Mouse (Mus musculus): ENCODE measurements around the gene Zfp326. TPM values are rescaled to one million over a fixed set of nuclear protein-coding genes. Genes with fewer than 3 reads are reported as not detected.
A peak's percentile ranks its signal among the peaks of the same experiment; 100 is the strongest.

The Zfp326 gene
- polyA plus RNA-seq (2014; fragmentation: Nextera tagmentation; extraction: Ambion mirVana), result 33.9 and 38.8 TPM in 2 replicates

GRCm38 (mm10) chr5:105876068-105876924, at the start of gene Zfp326:
Gene Zfp326 (plus strand): TSS chr5:105876565.
- under 1% methylated on average over 62 of the region's 83 CpGs for WGBS
- ATAC-seq (replicated peaks; ENCODE audit: low FRiP score, low TSS enrichment, low read depth) (peak; percentile 94), DNase-seq (ENCODE audit: low spot score) (peak; percentile 95)
- Histone ChIP-seq H3K4me2 (ENCODE audit: low read length) (peak within 1 kb of the TSS; percentile 80), H3K9me3 (ENCODE audit: control insufficient read depth, low read length) (no peaks in the 10 kb centered on the region), H3K4me3 (ENCODE audit: low read depth, low read length) (peak within 1 kb of the TSS; percentile 97), H3K9ac (ENCODE audit: low read length) (peak within 1 kb of the TSS; percentile 99), H3K27ac (ENCODE audit: low read depth) (peak within 1 kb of the TSS; percentile 86), H3K36me3 (ENCODE audit: control insufficient read depth, insufficient read depth, low read length) (peaks cover 8% of the 10 kb centered on the region; the same call in 1 of the 2 replicates), H3K27me3 (replicated peaks; ENCODE audit: control insufficient read depth, insufficient read depth, low read length) (no peaks in the 10 kb centered on the region), H3K4me1 (replicated peaks; ENCODE audit: control insufficient read depth, insufficient read depth, low read length) (peaks cover 15% of the 10 kb centered on the region)

GRCm38 (mm10) chr5:105826916-105827510, 49.4 kb upstream of the Zfp326 start:
- 68% methylated on average over 5 of the region's 5 CpGs for WGBS
- Histone ChIP-seq H3K4me3 (ENCODE audit: low read depth, low read length) (no peak overlapping the region), H3K27ac (ENCODE audit: low read depth) (no peak overlapping the region), H3K36me3 (ENCODE audit: control insufficient read depth, insufficient read depth, low read length) (no peaks in the 10 kb centered on the region), H3K9ac (ENCODE audit: low read length) (no peak overlapping the region), H3K4me1 (replicated peaks; ENCODE audit: control insufficient read depth, insufficient read depth, low read length) (peaks cover 3% of the 10 kb centered on the region; the same call in 1 of the 2 replicates), H3K4me2 (ENCODE audit: low read length) (no peak overlapping the region), H3K9me3 (ENCODE audit: control insufficient read depth, low read length) (no peaks in the 10 kb centered on the region), H3K27me3 (replicated peaks; ENCODE audit: control insufficient read depth, insufficient read depth, low read length) (no peaks in the 10 kb centered on the region)
- ATAC-seq (replicated peaks; ENCODE audit: low FRiP score, low TSS enrichment, low read depth) (no peak), DNase-seq (ENCODE audit: low spot score) (no peak)

GRCm38 (mm10) chr5:105828050-105828449, 48.3 kb upstream of the Zfp326 start:
- ATAC-seq (replicated peaks; ENCODE audit: low FRiP score, low TSS enrichment, low read depth) (no peak), DNase-seq (ENCODE audit: low spot score) (no peak)
- Histone ChIP-seq H3K4me2 (ENCODE audit: low read length) (no peak overlapping the region), H3K27me3 (replicated peaks; ENCODE audit: control insufficient read depth, insufficient read depth, low read length) (no peaks in the 10 kb centered on the region), H3K9ac (ENCODE audit: low read length) (no peak overlapping the region), H3K4me3 (ENCODE audit: low read depth, low read length) (no peak overlapping the region), H3K36me3 (ENCODE audit: control insufficient read depth, insufficient read depth, low read length) (no peaks in the 10 kb centered on the region), H3K27ac (ENCODE audit: low read depth) (no peak overlapping the region), H3K4me1 (replicated peaks; ENCODE audit: control insufficient read depth, insufficient read depth, low read length) (peaks cover 3% of the 10 kb centered on the region; the same call in 1 of the 2 replicates), H3K9me3 (ENCODE audit: control insufficient read depth, low read length) (no peaks in the 10 kb centered on the region)
- 92% methylated on average over 3 of the region's 3 CpGs for WGBS

GRCm38 (mm10) chr5:105829008-105829586, 47.3 kb upstream of the Zfp326 start:
- Histone ChIP-seq H3K27me3 (replicated peaks; ENCODE audit: control insufficient read depth, insufficient read depth, low read length) (no peaks in the 10 kb centered on the region), H3K4me2 (ENCODE audit: low read length) (no peak overlapping the region), H3K4me1 (replicated peaks; ENCODE audit: control insufficient read depth, insufficient read depth, low read length) (peaks cover 3% of the 10 kb centered on the region; the same call in 1 of the 2 replicates), H3K9ac (ENCODE audit: low read length) (no peak overlapping the region), H3K36me3 (ENCODE audit: control insufficient read depth, insufficient read depth, low read length) (no peaks in the 10 kb centered on the region), H3K27ac (ENCODE audit: low read depth) (no peak overlapping the region), H3K4me3 (ENCODE audit: low read depth, low read length) (no peak overlapping the region), H3K9me3 (ENCODE audit: control insufficient read depth, low read length) (no peaks in the 10 kb centered on the region)
- no peak for DNase-seq (ENCODE audit: low spot score)
- 21% methylated on average over 7 of the region's 7 CpGs for WGBS
- no peak for ATAC-seq (replicated peaks; ENCODE audit: low FRiP score, low TSS enrichment, low read depth)

GRCm38 (mm10) chr5:105832140-105832539, 44.2 kb upstream of the Zfp326 start:
- no peak overlapping the region for H3K9ac ChIP-seq (ENCODE audit: low read length)
- H3K36me3 ChIP-seq (ENCODE audit: control insufficient read depth, insufficient read depth, low read length), result no peaks in the 10 kb centered on the region
- WGBS, result 66% methylated on average over 7 of the region's 7 CpGs
- H3K4me3 ChIP-seq (ENCODE audit: low read depth, low read length), result no peak overlapping the region
- ATAC-seq (replicated peaks; ENCODE audit: low FRiP score, low TSS enrichment, low read depth) (no peak), DNase-seq (ENCODE audit: low spot score) (no peak)
- no peak overlapping the region for H3K27ac ChIP-seq (ENCODE audit: low read depth)
- H3K9me3 ChIP-seq (ENCODE audit: control insufficient read depth, low read length), result no peaks in the 10 kb centered on the region
- H3K27me3 ChIP-seq (replicated peaks; ENCODE audit: control insufficient read depth, insufficient read depth, low read length), result no peaks in the 10 kb centered on the region
- H3K4me1 ChIP-seq (replicated peaks; ENCODE audit: control insufficient read depth, insufficient read depth, low read length), result peaks cover 3% of the 10 kb centered on the region
- no peak overlapping the region for H3K4me2 ChIP-seq (ENCODE audit: low read length)

GRCm38 (mm10) chr5:105833923-105834322, 42.4 kb upstream of the Zfp326 start:
- H3K27me3 ChIP-seq (replicated peaks; ENCODE audit: control insufficient read depth, insufficient read depth, low read length), result no peaks in the 10 kb centered on the region
- H3K4me1 ChIP-seq (replicated peaks; ENCODE audit: control insufficient read depth, insufficient read depth, low read length), result peaks cover 3% of the 10 kb centered on the region
- ATAC-seq (replicated peaks; ENCODE audit: low FRiP score, low TSS enrichment, low read depth) (no peak), DNase-seq (ENCODE audit: low spot score) (no peak)
- no peak overlapping the region for H3K4me2 ChIP-seq (ENCODE audit: low read length)
- H3K27ac ChIP-seq (ENCODE audit: low read depth), result no peak overlapping the region
- no peaks in the 10 kb centered on the region for H3K36me3 ChIP-seq (ENCODE audit: control insufficient read depth, insufficient read depth, low read length)
- no peaks in the 10 kb centered on the region for H3K9me3 ChIP-seq (ENCODE audit: control insufficient read depth, low read length)
- H3K4me3 ChIP-seq (ENCODE audit: low read depth, low read length), result no peak overlapping the region
- WGBS, result 64% methylated on average over 3 of the region's 3 CpGs
- no peak overlapping the region for H3K9ac ChIP-seq (ENCODE audit: low read length)

GRCm38 (mm10) chr5:105836006-105836405, 40.4 kb upstream of the Zfp326 start:
- Histone ChIP-seq H3K4me1 (replicated peaks; ENCODE audit: control insufficient read depth, insufficient read depth, low read length) (no peaks in the 10 kb centered on the region; the same call in 1 of the 2 replicates), H3K9ac (ENCODE audit: low read length) (no peak overlapping the region), H3K27ac (ENCODE audit: low read depth) (no peak overlapping the region), H3K27me3 (replicated peaks; ENCODE audit: control insufficient read depth, insufficient read depth, low read length) (no peaks in the 10 kb centered on the region), H3K4me2 (ENCODE audit: low read length) (no peak overlapping the region), H3K9me3 (ENCODE audit: control insufficient read depth, low read length) (no peaks in the 10 kb centered on the region), H3K36me3 (ENCODE audit: control insufficient read depth, insufficient read depth, low read length) (no peaks in the 10 kb centered on the region), H3K4me3 (ENCODE audit: low read depth, low read length) (no peak overlapping the region)
- 60% methylated on average over 9 of the region's 9 CpGs for WGBS
- ATAC-seq (replicated peaks; ENCODE audit: low FRiP score, low TSS enrichment, low read depth) (peak; percentile 64), DNase-seq (ENCODE audit: low spot score) (no peak)

- DNase-seq (ENCODE audit: low spot score), result no peak
- no peak for ATAC-seq (replicated peaks; ENCODE audit: low FRiP score, low TSS enrichment, low read depth)
- H3K9ac ChIP-seq (ENCODE audit: low read length), result no peak overlapping the region
- no peaks in the 10 kb centered on the region for H3K36me3 ChIP-seq (ENCODE audit: control insufficient read depth, insufficient read depth, low read length)
- no peaks in the 10 kb centered on the region for H3K9me3 ChIP-seq (ENCODE audit: control insufficient read depth, low read length)
- H3K27me3 ChIP-seq (replicated peaks; ENCODE audit: control insufficient read depth, insufficient read depth, low read length), result no peaks in the 10 kb centered on the region
- no peak overlapping the region for H3K4me2 ChIP-seq (ENCODE audit: low read length)
- H3K27ac ChIP-seq (ENCODE audit: low read depth), result no peak overlapping the region
- H3K4me1 ChIP-seq (replicated peaks; ENCODE audit: control insufficient read depth, insufficient read depth, low read length), result no peaks in the 10 kb centered on the region; the same call in 1 of the 2 replicates
- 68% methylated on average over 13 of the region's 13 CpGs for WGBS
- no peak overlapping the region for H3K4me3 ChIP-seq (ENCODE audit: low read depth, low read length)
Observed at GRCm38 (mm10) chr5:105839740-105840310, 36.5 kb upstream of the Zfp326 start.

Measured in intestine, embryonic 14.5 days (tissue).